Mouse (Mus musculus): ENCODE results near the gene Pdxdc1.

GRCm38 (mm10) chr16:13813200-13813599 lies 89.7 kb downstream of the Pdxdc1 start:
- no peak for TF ChIP-seq CTCF (conservative IDR thresholded peaks at IDR 0.05; ENCODE audit: low read length)
- TF ChIP-seq NANOG (IDR thresholded peaks at IDR 0.05; ENCODE audit: borderline replicate concordance, low read length), result no peak
- TF ChIP-seq POU5F1 (IDR thresholded peaks at IDR 0.05; ENCODE audit: borderline replicate concordance, low read length), result no peak

Data from E14TG2a.4 (cell line).